Mouse (Mus musculus) C2C12 (cell line): Measurements from ENCODE around the gene Zfp973. TPM values are rescaled to one million over a fixed set of nuclear protein-coding genes. Genes with fewer than 3 reads are reported as not detected.
"Not testable (repeated sequence)": the region's sequence is repeated elsewhere in the genome, so short reads cannot be mapped to it uniquely, and the experiment has no call there.

Experiments
- H3K27me3 ChIP-seq: one replicate; pipeline ENCODE4 v1.6.1; 2011; ENCODE audit not compliant: control insufficient read depth, insufficient read depth, insufficient read length
- H3K36me3 ChIP-seq: one replicate; pipeline ENCODE4 v1.6.1; 2011; ENCODE audit not compliant: control insufficient read depth, insufficient read depth
- H3K4me3 ChIP-seq: one replicate; pipeline ENCODE4 v1.5.1; 2011; ENCODE audit warnings: mild to moderate bottlenecking, control low read depth; ENCODE audit not compliant: poor library complexity, insufficient read depth, severe bottlenecking
- H3K79me2 ChIP-seq: one replicate; pipeline ENCODE4 v1.6.1; 2011; ENCODE audit not compliant: control insufficient read depth, insufficient read depth
- H3K79me3 ChIP-seq: one replicate; pipeline ENCODE4 v1.6.1; 2011; ENCODE audit warnings: low read depth, control low read depth
- H3ac ChIP-seq: one replicate; pipeline ENCODE3; 2011; ENCODE audit warnings: low read depth; ENCODE audit not compliant: control insufficient read depth, insufficient read length
- long read RNA-seq, 2 experiments: library from polyadenylated mRNA; unstranded; transcript quantifications; one replicate each; pipeline ENCODE4 v2.0.0; 2019 to 2020
- polyA plus RNA-seq: library from polyadenylated mRNA; unstranded; fragments of >200 nt; fragmentation: generic; extraction: Trizol; gene quantifications from one replicate; pipeline ENCODE4 v1.2.1, GENCODE M21; 2012; ENCODE audit warnings: missing spikeins

The Zfp973 gene
- polyA plus RNA-seq = 1.8 TPM
- long read RNA-seq, experiment 1, partial matches to known transcripts = 0 of 3 reads
- long read RNA-seq, experiment 1, other reads (novel, unspliced or antisense) = 2 of 3 reads
- long read RNA-seq, experiment 2, partial matches to known transcripts = 6 of 27 reads
- long read RNA-seq, experiment 2, other reads (novel, unspliced or antisense) = 20 of 27 reads

DNA sequence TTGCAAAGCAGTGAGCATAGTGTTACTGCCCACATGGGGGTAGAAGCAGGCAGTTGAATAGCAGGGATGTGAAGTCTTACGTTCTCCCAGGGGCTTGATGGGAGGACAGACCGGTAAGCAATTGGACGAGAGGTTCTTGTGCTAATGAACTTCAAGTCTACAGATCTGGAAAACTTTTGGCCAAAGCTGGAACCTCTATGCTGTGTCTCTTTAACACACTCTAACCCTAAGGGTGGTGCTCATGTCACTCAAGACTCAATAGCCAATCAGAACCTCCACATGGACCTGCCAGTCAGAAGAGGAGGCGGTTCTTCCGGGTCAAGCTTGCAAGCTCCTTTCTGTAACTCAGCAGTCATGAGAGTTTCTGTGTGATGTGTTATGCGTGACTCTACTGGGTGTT is at the start of gene Zfp973:
Gene Zfp973 (plus strand): TSS at position 301 of the 400 bp plus-strand sequence.
- H3K79me2 ChIP-seq, H3K4me3 ChIP-seq, H3ac ChIP-seq, H3K36me3 ChIP-seq, H3K79me3 ChIP-seq, H3K27me3 ChIP-seq: not testable (repeated sequence)

- not testable (repeated sequence) for H3ac ChIP-seq, H3K4me3 ChIP-seq, H3K36me3 ChIP-seq, H3K79me3 ChIP-seq, H3K79me2 ChIP-seq, H3K27me3 ChIP-seq
These were observed 34.1 kb upstream of the Zfp973 start, which contains the start of gene Gm14308 for GRCm38 (mm10) chr2:176636244-176636643. TSS of gene Gm14308 (minus strand) at chr2:176636344.

- H3K27me3 ChIP-seq, H3K36me3 ChIP-seq, H3ac ChIP-seq, H3K79me2 ChIP-seq, H3K79me3 ChIP-seq: not testable (repeated sequence)
- H3K4me3 ChIP-seq = peak within 1 kb of the TSS; percentile 38
These were observed 37.7 kb downstream of the Zfp973 start, which contains the start of gene Gm14305 for GRCm38 (mm10) chr2:176708051-176708450. TSS of gene Gm14305 (plus strand) at chr2:176708328.

Other genes with a start within 250 kb of the Zfp973 start
- gene Gm14435, start 246.9 kb upstream of the Zfp973 start, polyA plus RNA-seq = 0.67 TPM
- 5.8 TPM for gene Gm14434, start 183.7 kb upstream of the Zfp973 start, polyA plus RNA-seq
- not detected for gene Zfp967, start 149.5 kb upstream of the Zfp973 start, polyA plus RNA-seq
- 0.95 TPM for gene Gm14308, start 34.2 kb upstream of the Zfp973 start, polyA plus RNA-seq
- gene Gm14305, start 37.8 kb downstream of the Zfp973 start, polyA plus RNA-seq = 7.2 TPM
- gene Gm14295, start 128.1 kb downstream of the Zfp973 start, polyA plus RNA-seq = 7.5 TPM
- not detected for gene Gm14408, start 160.6 kb downstream of the Zfp973 start, polyA plus RNA-seq